Mouse (Mus musculus) cerebellum, postnatal 4 days (tissue): ENCODE results near the gene Col17a1.
A peak's percentile ranks its signal among the peaks of the same experiment; 100 is the strongest.

Experiments
- DNase-seq, 2 experiments: peaks; one replicate each; pipeline ENCODE4 v3.0.0; 2022; ENCODE audit warnings: low spot score in 2 of 2, mixed read lengths in 1 of 2

The Col17a1 gene

GRCm38 (mm10) chr19:47667601-47668000, 24.3 kb downstream of the Col17a1 start:
- no peak for DNase-seq

GRCm38 (mm10) chr19:47659765-47660408, 32.0 kb downstream of the Col17a1 start:
- no peak for DNase-seq

GRCm38 (mm10) chr19:47658914-47659535, 32.9 kb downstream of the Col17a1 start:
- peak in 1 of 2 experiments; percentile 43 for DNase-seq

- no peak for DNase-seq
These were observed 37.0 kb downstream of the Col17a1 start for GRCm38 (mm10) chr19:47654896-47655295.

GRCm38 (mm10) chr19:47653173-47653572, 38.7 kb downstream of the Col17a1 start:
- no peak for DNase-seq

- no peak for DNase-seq
These were observed 39.6 kb downstream of the Col17a1 start for GRCm38 (mm10) chr19:47652255-47652654.

- no peak for DNase-seq
These were observed 40.8 kb downstream of the Col17a1 start for GRCm38 (mm10) chr19:47651160-47651480.

- no peak for DNase-seq
These were observed 41.3 kb downstream of the Col17a1 start for GRCm38 (mm10) chr19:47650366-47651159.

GRCm38 (mm10) chr19:47649071-47649470, 42.8 kb downstream of the Col17a1 start:
- no peak for DNase-seq

- DNase-seq, result no peak
These were observed 45.3 kb downstream of the Col17a1 start for GRCm38 (mm10) chr19:47646508-47647120.

- DNase-seq, result no peak
These were observed 46.3 kb downstream of the Col17a1 start for GRCm38 (mm10) chr19:47645583-47645982.

GRCm38 (mm10) chr19:47643910-47644309, 48.0 kb downstream of the Col17a1 start:
- DNase-seq, result no peak

- DNase-seq, result no peak
These were observed 56.5 kb downstream of the Col17a1 start for GRCm38 (mm10) chr19:47635380-47635779.

GRCm38 (mm10) chr19:47631799-47632198, 60.1 kb downstream of the Col17a1 start:
- no peak for DNase-seq

GRCm38 (mm10) chr19:47630381-47630780, 61.5 kb downstream of the Col17a1 start:
- DNase-seq, result no peak

GRCm38 (mm10) chr19:47629068-47629467, 62.8 kb downstream of the Col17a1 start:
- DNase-seq, result no peak

- DNase-seq, result no peak
These were observed 64.4 kb downstream of the Col17a1 start for GRCm38 (mm10) chr19:47627450-47627849.

GRCm38 (mm10) chr19:47624940-47625711, 66.8 kb downstream of the Col17a1 start:
- no peak for DNase-seq

GRCm38 (mm10) chr19:47621478-47621877, 70.4 kb downstream of the Col17a1 start:
- no peak for DNase-seq

- DNase-seq, result no peak
These were observed 78.5 kb downstream of the Col17a1 start for GRCm38 (mm10) chr19:47613442-47613841.

- DNase-seq, result no peak
These were observed 83.4 kb downstream of the Col17a1 start for GRCm38 (mm10) chr19:47608513-47608912.
